Mouse (Mus musculus): ENCODE measurements at regions not wholly inside any gene's neighbourhood (a gene's known extent, or its start where the extent isn't known, plus 50 kb on each side); places are given as distances from the start of the nearest gene placed in this dataset.

- no peak for DNase-seq
These were observed 60.7 kb upstream of the Gm47985 start for GRCm38 (mm10) chr1:151121686-151122085.

- no peak for DNase-seq
These were observed 58.4 kb upstream of the Gm47985 start for GRCm38 (mm10) chr1:151123964-151124363.

- DNase-seq = no peak
These were observed 57.2 kb upstream of the Gm47985 start for GRCm38 (mm10) chr1:151125028-151125659.

GRCm38 (mm10) chr1:151125764-151126485, 56.4 kb upstream of the Gm47985 start:
- DNase-seq = no peak

- DNase-seq = no peak
These were observed 55.6 kb upstream of the Gm47985 start for GRCm38 (mm10) chr1:151126756-151127155.

GRCm38 (mm10) chr1:151128005-151128404, 54.3 kb upstream of the Gm47985 start:
- no peak for DNase-seq

- no peak for DNase-seq
These were observed 53.4 kb upstream of the Gm47985 start for GRCm38 (mm10) chr1:151128955-151129354.

- no peak for DNase-seq
These were observed 52.3 kb upstream of the Gm47985 start for GRCm38 (mm10) chr1:151130036-151130435.

GRCm38 (mm10) chr1:151130845-151131626, 51.3 kb upstream of the Gm47985 start:
- DNase-seq = no peak

- no peak for DNase-seq
These were observed 50.6 kb upstream of the Gm47985 start for GRCm38 (mm10) chr1:151131627-151132284.
